In genomic region chr11:46663215-46663614, GRCm38 (mm10) we compare ENCODE assay signal across 25 mouse cellular contexts. TPM values are rescaled to one million over a fixed set of nuclear protein-coding genes. Genes with fewer than 3 reads are reported as not detected.
DNase-seq lines count a peak whose midpoint lies in the region; ATAC-seq lines count a peak whose summit lies in the region.
"Had no signal": no experiment of that assay in that cellular context is flagged by ENCODE, and none has a peak within 500 bp of the region (broad histone marks: within the 10 kb centered on the region; RNA-seq: fewer than 3 reads in every experiment).

No protein-coding gene starts in this region.

- peaks cover 6% of the 10 kb centered on the region; the same call in 1 of the 2 replicates for H3K4me1 ChIP-seq in liver, embryonic 12.5 days
- no peaks in the 10 kb centered on the region for H3K4me1 ChIP-seq in liver, embryonic 16.5 days (ENCODE audit: control insufficient read depth, low read depth, low read length)
- no peaks in the 10 kb centered on the region for H3K4me1 ChIP-seq in forebrain, embryonic 14.5 days (ENCODE audit: control insufficient read depth, insufficient read depth, low read length)
- H3K4me1 ChIP-seq: embryonic facial prominence, embryonic 12.5 days; forebrain, embryonic 12.5 days; heart, embryonic 13.5 days; hindbrain, embryonic 15.5 days had no signal

- no peaks in the 10 kb centered on the region for H3K9me3 ChIP-seq in liver, embryonic 12.5 days (replicated peaks)
- no peaks in the 10 kb centered on the region for H3K9me3 ChIP-seq in liver, embryonic 16.5 days (replicated peaks; ENCODE audit: control insufficient read depth, low read length)
- no peaks in the 10 kb centered on the region for H3K9me3 ChIP-seq in forebrain, embryonic 14.5 days (replicated peaks; ENCODE audit: control insufficient read depth, low read length)
- H3K9me3 ChIP-seq: embryonic facial prominence, embryonic 12.5 days; forebrain, embryonic 12.5 days; heart, embryonic 13.5 days; hindbrain, embryonic 15.5 days had no signal

- peak; percentile 19 for DNase-seq in c-Kit-positive CD71-positive TER-119-negative erythroid progenitor cells, embryonic 14.5 days (ENCODE audit: low read depth)
- no peak for DNase-seq in layer of hippocampus, postnatal 14 days (ENCODE audit: low spot score in 2 of 2)
- no peak for DNase-seq in cerebellum, postnatal 10 days
- no peak for DNase-seq in urinary bladder, postnatal 14 days (ENCODE audit: low spot score)
- DNase-seq in forebrain, embryonic 14.5 days (ENCODE audit: low spot score) = no peak
- DNase-seq: adrenal gland, adult 8-10 months; adrenal gland, postnatal 36 days; cerebellum, adult 18-20 months; cerebellum, postnatal 14 days; embryo, embryonic 11 days; forebrain, postnatal 0 days; gastrocnemius, postnatal 36 days; heart, adult 11 months; heart, postnatal 36 days had no signal

- peak; percentile 83 for ATAC-seq in liver, embryonic 12.5 days
- peak; percentile 86 for ATAC-seq in liver, embryonic 16.5 days (ENCODE audit: low read depth)
- ATAC-seq in forebrain, embryonic 14.5 days = no peak
- ATAC-seq: forebrain, postnatal 0 days had no signal

- no peak overlapping the region for H3K4me2 ChIP-seq in liver, embryonic 12.5 days
- no peak overlapping the region for H3K4me2 ChIP-seq in liver, embryonic 16.5 days (ENCODE audit: low read depth, low read length)
- H3K4me2 ChIP-seq in forebrain, embryonic 14.5 days (ENCODE audit: low read length) = no peak overlapping the region
- H3K4me2 ChIP-seq: embryonic facial prominence, embryonic 12.5 days; forebrain, embryonic 12.5 days; heart, embryonic 13.5 days; hindbrain, embryonic 15.5 days had no signal

- no peaks in the 10 kb centered on the region for H3K27me3 ChIP-seq in liver, embryonic 12.5 days (replicated peaks)
- no peaks in the 10 kb centered on the region for H3K27me3 ChIP-seq in liver, embryonic 16.5 days (ENCODE audit: control insufficient read depth, insufficient read depth, low read depth, low read length)
- no peaks in the 10 kb centered on the region for H3K27me3 ChIP-seq in forebrain, embryonic 14.5 days (replicated peaks; ENCODE audit: control insufficient read depth, insufficient read depth, low read length)
- H3K27me3 ChIP-seq: CH12.LX; embryonic facial prominence, embryonic 12.5 days; forebrain, embryonic 12.5 days; heart, embryonic 13.5 days; hindbrain, embryonic 15.5 days had no signal

- WGBS in liver, embryonic 12.5 days (ENCODE audit: insufficient replicate concordance) = 36% methylated on average over 4 of the region's 4 CpGs
- WGBS in liver, embryonic 16.5 days (ENCODE audit: insufficient replicate concordance) = 35% methylated on average over 4 of the region's 4 CpGs
- 31% methylated on average over 4 of the region's 4 CpGs for WGBS in forebrain, embryonic 14.5 days

- H3K9ac ChIP-seq in liver, embryonic 12.5 days = no peak overlapping the region
- no peak overlapping the region for H3K9ac ChIP-seq in liver, embryonic 16.5 days (ENCODE audit: low read depth, low read length)
- no peak overlapping the region for H3K9ac ChIP-seq in forebrain, embryonic 14.5 days (ENCODE audit: low read length)
- H3K9ac ChIP-seq: embryonic facial prominence, embryonic 12.5 days; forebrain, embryonic 12.5 days; forebrain, postnatal 0 days; heart, embryonic 13.5 days; hindbrain, embryonic 15.5 days had no signal

- no peak overlapping the region for H3K27ac ChIP-seq in liver, embryonic 12.5 days
- H3K27ac ChIP-seq in liver, embryonic 16.5 days (ENCODE audit: low read length) = no peak overlapping the region
- H3K27ac ChIP-seq in forebrain, embryonic 14.5 days (ENCODE audit: low read depth, low read length) = no peak overlapping the region
- H3K27ac ChIP-seq: embryonic facial prominence, embryonic 12.5 days; forebrain, embryonic 12.5 days; heart, embryonic 13.5 days; hindbrain, embryonic 15.5 days had no signal

- H3K36me3 ChIP-seq in liver, embryonic 12.5 days = no peaks in the 10 kb centered on the region
- H3K36me3 ChIP-seq in liver, embryonic 16.5 days (ENCODE audit: control insufficient read depth, insufficient read depth) = no peaks in the 10 kb centered on the region
- no peaks in the 10 kb centered on the region for H3K36me3 ChIP-seq in forebrain, embryonic 14.5 days (ENCODE audit: control insufficient read depth, insufficient read depth, low read length)
- H3K36me3 ChIP-seq: embryonic facial prominence, embryonic 12.5 days; forebrain, embryonic 12.5 days; heart, embryonic 13.5 days; hindbrain, embryonic 15.5 days had no signal

- H3K4me3 ChIP-seq in liver, embryonic 12.5 days = no peak overlapping the region
- no peak overlapping the region for H3K4me3 ChIP-seq in liver, embryonic 16.5 days (ENCODE audit: low read depth, low read length)
- H3K4me3 ChIP-seq in forebrain, embryonic 14.5 days (ENCODE audit: low read depth, low read length) = no peak overlapping the region
- H3K4me3 ChIP-seq: embryonic facial prominence, embryonic 12.5 days; forebrain, embryonic 12.5 days; heart, embryonic 13.5 days; hindbrain, embryonic 15.5 days had no signal

RNA-seq across cellular contexts. Expression of gene Dppa1, which starts 34.2 kb away (rescaled TPM):
- polyA plus RNA-seq in liver, embryonic 12.5 days (2016; fragmentation: Nextera tagmentation; extraction: Ambion mirVana) = not detected in 2 replicates
- polyA plus RNA-seq in liver, embryonic 16.5 days (2015; fragmentation: Nextera tagmentation; extraction: Ambion mirVana) = not detected in 2 replicates
- total RNA-seq in layer of hippocampus, postnatal 14 days (2021) = not detected
- polyA plus RNA-seq in forebrain, embryonic 14.5 days (2014; fragmentation: Nextera tagmentation; extraction: Ambion mirVana) = not detected in 2 replicates
- total RNA-seq: adrenal gland, adult 8-10 months; adrenal gland, postnatal 36 days; CH12.LX; common myeloid progenitor, adult 5-6 weeks; forebrain, postnatal 0 days; gastrocnemius, adult 8-10 months; gastrocnemius, postnatal 36 days; heart, postnatal 36 days had no signal
- polyA plus RNA-seq: embryonic facial prominence, embryonic 12.5 days; forebrain, embryonic 12.5 days; forebrain, postnatal 0 days; heart, embryonic 13.5 days; heart, postnatal 0 days; hindbrain, embryonic 11.5 days; hindbrain, embryonic 15.5 days had no signal

RNA-seq across cellular contexts. Expression of gene Timd2, which starts 43.6 kb away (rescaled TPM):
- 9.8 and 10.3 TPM in 2 replicates for polyA plus RNA-seq in liver, embryonic 12.5 days (2016; fragmentation: Nextera tagmentation; extraction: Ambion mirVana)
- 55.6 and 56.4 TPM in 2 replicates for polyA plus RNA-seq in liver, embryonic 16.5 days (2015; fragmentation: Nextera tagmentation; extraction: Ambion mirVana)
- not detected for total RNA-seq in layer of hippocampus, postnatal 14 days (2021)
- polyA plus RNA-seq in forebrain, embryonic 14.5 days (2014; fragmentation: Nextera tagmentation; extraction: Ambion mirVana) = 0.09 TPM in 1 of 2 replicates, not detected in the other
- total RNA-seq: adrenal gland, adult 8-10 months; common myeloid progenitor, adult 5-6 weeks; forebrain, postnatal 0 days; gastrocnemius, adult 8-10 months; gastrocnemius, postnatal 36 days; heart, postnatal 36 days had no signal
- polyA plus RNA-seq: forebrain, embryonic 12.5 days; heart, postnatal 0 days; hindbrain, embryonic 11.5 days had no signal
